Mouse (Mus musculus) liver, adult 2 months (tissue): Measurements from ENCODE around the gene Ipcef1. TPM values are rescaled to one million over a fixed set of nuclear protein-coding genes. Genes with fewer than 3 reads are reported as not detected.

Experiments
- DNase-seq: peaks from one replicate; pipeline ENCODE4 v3.0.0-alpha.2; 2011; ENCODE audit warnings: low read depth, low spot score; ENCODE audit errors: extremely low read depth
- H3K27ac ChIP-seq: fragments of 200-500 bp; replicated peaks from 2 replicates; pipeline ENCODE4 v1.5.1; 2012; ENCODE audit warnings: low read depth, mild to moderate bottlenecking, control low read depth, inconsistent platforms, low read length; ENCODE audit not compliant: insufficient read depth
- H3K27me3 ChIP-seq: fragments of 200-500 bp; 2 replicates; pipeline ENCODE4 v1.6.1; 2012; ENCODE audit warnings: mild to moderate bottlenecking, moderate library complexity, low read length, inconsistent platforms; ENCODE audit not compliant: control insufficient read depth, insufficient read depth
- H3K36me3 ChIP-seq: fragments of 200-500 bp; 2 replicates; pipeline ENCODE4 v1.6.1; 2012; ENCODE audit warnings: low read length, inconsistent platforms; ENCODE audit not compliant: control insufficient read depth, insufficient read depth
- H3K4me1 ChIP-seq: fragments of 200-500 bp; 2 replicates; pipeline ENCODE4 v1.6.1; 2011; ENCODE audit warnings: low read length; ENCODE audit not compliant: control insufficient read depth, insufficient read depth
- H3K4me3 ChIP-seq: fragments of 200-500 bp; 2 replicates; pipeline ENCODE4 v1.5.1; 2011; ENCODE audit warnings: low read depth, mild to moderate bottlenecking, control low read depth, low read length, moderate library complexity; ENCODE audit not compliant: insufficient read depth
- H3K79me2 ChIP-seq: fragments of 200-500 bp; 2 replicates; pipeline ENCODE4 v1.6.1; 2012; ENCODE audit warnings: inconsistent platforms, mild to moderate bottlenecking, low read length, moderate library complexity; ENCODE audit not compliant: control insufficient read depth, insufficient read depth
- H3K9ac ChIP-seq: fragments of 200-500 bp; 2 replicates; pipeline ENCODE4 v1.6.1; 2012; ENCODE audit warnings: low read depth, mild to moderate bottlenecking, control low read depth, inconsistent platforms, low read length
- CTCF ChIP-seq: fragments of 200-500 bp; IDR thresholded peaks from 2 replicates; pipeline ENCODE4 v1.5.1; 2011; ENCODE audit warnings: low read depth, low read length, control low read depth
- POLR2A ChIP-seq: fragments of 200-500 bp; IDR thresholded peaks from 2 replicates; pipeline ENCODE4 v1.6.1; 2011; ENCODE audit warnings: low read length, control low read depth; ENCODE audit not compliant: insufficient read depth; ENCODE audit errors: extremely low read depth
- WGBS: fragments of 180-500 bp; shearing (Covaris S2); methylation state at CpG from one replicate; pipeline ENCODE4 v1.1.7; 2018; 5-methylcytosine and 5-hydroxymethylcytosine counted together
- polyA plus RNA-seq: library from polyadenylated mRNA; depleted of rRNA; stranded (reverse); fragments of >200 nt; gene quantifications from 2 replicates; pipeline ENCODE4 v1.2.3, GENCODE M21; 2012
- total RNA-seq: library from RNA; depleted of rRNA; stranded (reverse); fragments of >200 nt; gene quantifications from 2 replicates; pipeline ENCODE4 v1.2.3, GENCODE M21; 2014

Gene Ipcef1
- total and polyA plus RNA-seq, 2 experiments = 0.04 to 0.18 TPM

GRCm38 (mm10) chr10:6901819-6902393 lies 150.4 kb downstream of the Ipcef1 start:
- 95% methylated on average over 3 of the region's 3 CpGs for WGBS
- H3K27me3 ChIP-seq = no peaks in the 10 kb centered on the region
- no peak overlapping the region for H3K4me3 ChIP-seq
- H3K79me2 ChIP-seq = no peaks in the 10 kb centered on the region
- H3K36me3 ChIP-seq = no peaks in the 10 kb centered on the region
- H3K4me1 ChIP-seq = no peaks in the 10 kb centered on the region
- H3K27ac ChIP-seq = no peak overlapping the region
- H3K9ac ChIP-seq = no peak overlapping the region
- no peak for TF ChIP-seq CTCF
- DNase-seq = no peak

- no peaks in the 10 kb centered on the region for H3K79me2 ChIP-seq
- WGBS = 90% methylated on average over 4 of the region's 4 CpGs
These were observed 152.2 kb downstream of the Ipcef1 start for GRCm38 (mm10) chr10:6900126-6900525.

DNA sequence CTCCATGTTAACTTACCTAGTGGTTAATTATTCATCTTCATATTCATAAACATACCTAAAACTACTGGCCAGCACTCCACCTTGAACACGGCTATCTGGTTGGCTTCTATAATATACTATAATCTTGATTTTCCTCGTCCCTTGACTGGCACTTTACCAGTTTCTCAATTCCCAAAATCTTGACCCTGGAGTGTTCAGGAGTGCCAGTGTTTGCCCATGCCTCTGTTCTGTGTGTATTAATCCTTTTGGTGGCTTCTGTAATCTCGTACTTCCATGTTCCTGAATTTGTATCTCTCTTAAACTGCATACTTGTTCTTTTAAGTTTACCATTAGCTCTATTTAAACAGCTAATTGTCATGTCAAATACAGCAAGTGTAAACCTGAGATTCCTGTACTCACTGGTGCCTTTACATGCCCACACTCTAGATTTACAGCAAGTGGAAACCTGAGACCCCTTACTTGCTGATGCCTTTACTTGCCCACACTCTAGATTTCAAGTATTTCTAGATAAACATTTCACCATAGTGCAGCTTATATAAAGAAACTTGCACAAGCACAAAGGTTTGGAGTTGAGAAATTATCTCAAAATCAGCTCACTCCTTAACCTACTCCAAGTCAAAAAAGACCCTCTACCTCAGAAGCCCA lies 155.5 kb downstream of the Ipcef1 start:
- no peak for DNase-seq
- WGBS = 86% methylated on average over 3 of the region's 3 CpGs
- Histone ChIP-seq H3K4me1 (no peaks in the 10 kb centered on the region), H3K4me3 (no peak overlapping the region), H3K9ac (no peak overlapping the region), H3K79me2 (no peaks in the 10 kb centered on the region), H3K36me3 (no peaks in the 10 kb centered on the region), H3K27ac (no peak overlapping the region), H3K27me3 (no peaks in the 10 kb centered on the region)
- no peak for TF ChIP-seq POLR2A
- TF ChIP-seq CTCF = no peak

More at GRCm38 (mm10) chr10:6900126-6900525, 152.2 kb downstream of the Ipcef1 start:
- Histone ChIP-seq H3K9ac (no peak overlapping the region), H3K4me1 (no peaks in the 10 kb centered on the region), H3K27me3 (no peaks in the 10 kb centered on the region), H3K36me3 (no peaks in the 10 kb centered on the region), H3K4me3 (no peak overlapping the region), H3K27ac (no peak overlapping the region)
- TF ChIP-seq CTCF (no peak), POLR2A (no peak)
- DNase-seq = no peak

- DNase-seq = no peak
- Histone ChIP-seq H3K36me3 (no peaks in the 10 kb centered on the region), H3K4me1 (no peaks in the 10 kb centered on the region), H3K27me3 (no peaks in the 10 kb centered on the region), H3K79me2 (no peaks in the 10 kb centered on the region), H3K4me3 (no peak overlapping the region), H3K27ac (no peak overlapping the region), H3K9ac (no peak overlapping the region)
- 76% methylated on average over 3 of the region's 3 CpGs for WGBS
- TF ChIP-seq POLR2A (no peak), CTCF (no peak)
These were observed 156.5 kb downstream of the Ipcef1 start for GRCm38 (mm10) chr10:6895796-6896195.

- WGBS = 71% methylated on average over 5 of the region's 5 CpGs
- H3K27ac ChIP-seq = no peak overlapping the region
- H3K4me3 ChIP-seq = no peak overlapping the region
- H3K27me3 ChIP-seq = no peaks in the 10 kb centered on the region
- TF ChIP-seq POLR2A = no peak
- no peak for TF ChIP-seq CTCF
- H3K79me2 ChIP-seq = no peaks in the 10 kb centered on the region
- no peaks in the 10 kb centered on the region for H3K36me3 ChIP-seq
- DNase-seq = no peak
- no peaks in the 10 kb centered on the region for H3K4me1 ChIP-seq
- H3K9ac ChIP-seq = no peak overlapping the region
These were observed 161.8 kb downstream of the Ipcef1 start for GRCm38 (mm10) chr10:6890348-6891009.

DNA sequence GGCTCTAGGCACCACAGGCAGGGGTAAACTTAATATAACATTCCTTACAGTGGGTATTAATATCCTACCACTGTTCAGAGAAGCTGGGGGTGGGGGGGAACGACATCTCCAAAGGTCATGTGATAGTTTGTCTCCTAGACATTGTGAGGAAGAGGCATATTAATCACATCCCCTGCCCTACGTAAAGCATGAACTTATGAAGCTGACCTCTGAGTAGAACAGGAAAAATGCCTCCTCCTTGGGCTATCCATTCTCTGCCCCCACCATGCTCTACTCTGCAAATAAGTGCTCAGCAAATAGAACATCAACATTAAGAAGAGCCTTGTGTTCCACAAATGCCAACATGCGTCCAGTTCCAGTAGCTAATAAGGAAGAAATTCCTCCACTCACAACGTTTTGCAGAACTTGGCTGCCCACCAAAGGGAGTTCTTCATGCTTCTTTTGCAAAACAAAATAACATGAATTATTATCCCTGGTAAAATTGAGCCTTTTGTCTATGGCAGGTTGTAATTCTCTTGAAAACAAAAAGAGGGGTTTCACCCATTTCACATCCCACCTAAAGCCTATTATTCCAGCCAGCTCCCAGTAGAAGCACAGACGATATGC lies 162.5 kb downstream of the Ipcef1 start:
- H3K79me2 ChIP-seq = no peaks in the 10 kb centered on the region
- 65% methylated on average over 5 of the region's 5 CpGs for WGBS
- H3K4me1 ChIP-seq = no peaks in the 10 kb centered on the region
- TF ChIP-seq POLR2A = no peak
- no peak for TF ChIP-seq CTCF
- H3K36me3 ChIP-seq = no peaks in the 10 kb centered on the region
- H3K27ac ChIP-seq = no peak overlapping the region
- no peak overlapping the region for H3K4me3 ChIP-seq
- no peaks in the 10 kb centered on the region for H3K27me3 ChIP-seq
- H3K9ac ChIP-seq = no peak overlapping the region
- no peak for DNase-seq
